Mouse (Mus musculus): Measurements from ENCODE around the gene Ankrd22. TPM values are rescaled to one million over a fixed set of nuclear protein-coding genes. Genes with fewer than 3 reads are reported as not detected.

Gene Ankrd22
- polyA plus RNA-seq, 1 experiment: not detected

GRCm38 (mm10) chr19:34166386-34166785, 533 bp upstream of the Ankrd22 start:
- Histone ChIP-seq H3ac (ENCODE audit: control insufficient read depth, insufficient read length, low read depth) (no peak overlapping the region), H3K36me3 (ENCODE audit: control insufficient read depth, insufficient read depth) (no peaks in the 10 kb centered on the region), H3K79me2 (ENCODE audit: control insufficient read depth, insufficient read depth) (no peaks in the 10 kb centered on the region), H3K79me3 (ENCODE audit: low read depth) (no peaks in the 10 kb centered on the region), H3K27me3 (ENCODE audit: control insufficient read depth, insufficient read depth, insufficient read length) (no peaks in the 10 kb centered on the region), H3K4me3 (ENCODE audit: insufficient read depth, poor library complexity, severe bottlenecking) (no peak overlapping the region)
- TF ChIP-seq CTCF (IDR thresholded peaks at IDR 0.05; ENCODE audit: control insufficient read depth, insufficient read depth, insufficient read length) (no peak), MYOG (IDR thresholded peaks at IDR 0.05; ENCODE audit: control insufficient read depth, extremely low read depth, insufficient read length) (no peak), MAX (IDR thresholded peaks at IDR 0.05) (no peak), MYOD1 (IDR thresholded peaks at IDR 0.05; ENCODE audit: control insufficient read depth, insufficient read length, low read depth) (no peak), CEBPB (IDR thresholded peaks at IDR 0.05; ENCODE audit: low read depth) (no peak), USF1 (IDR thresholded peaks at IDR 0.05; ENCODE audit: low read depth) (no peak), FOSL1 (IDR thresholded peaks at IDR 0.05; ENCODE audit: insufficient read depth, low read length, poor library complexity, severe bottlenecking) (no peak)

- TF ChIP-seq CTCF (IDR thresholded peaks at IDR 0.05; ENCODE audit: control insufficient read depth, insufficient read depth, insufficient read length) (no peak), USF1 (IDR thresholded peaks at IDR 0.05; ENCODE audit: low read depth) (no peak), MYOD1 (IDR thresholded peaks at IDR 0.05; ENCODE audit: control insufficient read depth, insufficient read length, low read depth) (no peak), FOSL1 (IDR thresholded peaks at IDR 0.05; ENCODE audit: insufficient read depth, low read length, poor library complexity, severe bottlenecking) (no peak), CEBPB (IDR thresholded peaks at IDR 0.05; ENCODE audit: low read depth) (no peak), MAX (IDR thresholded peaks at IDR 0.05) (no peak), MYOG (IDR thresholded peaks at IDR 0.05; ENCODE audit: control insufficient read depth, extremely low read depth, insufficient read length) (no peak)
- Histone ChIP-seq H3K79me3 (ENCODE audit: low read depth) (no peaks in the 10 kb centered on the region), H3K79me2 (ENCODE audit: control insufficient read depth, insufficient read depth) (no peaks in the 10 kb centered on the region), H3K4me3 (ENCODE audit: insufficient read depth, poor library complexity, severe bottlenecking) (no peak overlapping the region), H3ac (ENCODE audit: control insufficient read depth, insufficient read length, low read depth) (no peak overlapping the region), H3K36me3 (ENCODE audit: control insufficient read depth, insufficient read depth) (no peaks in the 10 kb centered on the region), H3K27me3 (ENCODE audit: control insufficient read depth, insufficient read depth, insufficient read length) (no peaks in the 10 kb centered on the region)
Observed at GRCm38 (mm10) chr19:34162693-34163092, 3.2 kb downstream of the Ankrd22 start.

GRCm38 (mm10) chr19:34153263-34154144, 12.3 kb downstream of the Ankrd22 start:
- no peak overlapping the region for H3K4me3 ChIP-seq (ENCODE audit: insufficient read depth, poor library complexity, severe bottlenecking)
- H3K36me3 ChIP-seq (ENCODE audit: control insufficient read depth, insufficient read depth): no peaks in the 10 kb centered on the region
- no peaks in the 10 kb centered on the region for H3K27me3 ChIP-seq (ENCODE audit: control insufficient read depth, insufficient read depth, insufficient read length)
- H3K79me2 ChIP-seq (ENCODE audit: control insufficient read depth, insufficient read depth): no peaks in the 10 kb centered on the region
- no peak overlapping the region for H3ac ChIP-seq (ENCODE audit: control insufficient read depth, insufficient read length, low read depth)
- H3K79me3 ChIP-seq (ENCODE audit: low read depth): no peaks in the 10 kb centered on the region
- no peak for TF ChIP-seq MYOD1 (IDR thresholded peaks at IDR 0.05; ENCODE audit: control insufficient read depth, insufficient read length, low read depth)

- no peak overlapping the region for H3K4me3 ChIP-seq (ENCODE audit: insufficient read depth, poor library complexity, severe bottlenecking)
- H3K36me3 ChIP-seq (ENCODE audit: control insufficient read depth, insufficient read depth): no peaks in the 10 kb centered on the region
- H3K27me3 ChIP-seq (ENCODE audit: control insufficient read depth, insufficient read depth, insufficient read length): no peaks in the 10 kb centered on the region
- no peaks in the 10 kb centered on the region for H3K79me2 ChIP-seq (ENCODE audit: control insufficient read depth, insufficient read depth)
- no peak for TF ChIP-seq USF1 (IDR thresholded peaks at IDR 0.05; ENCODE audit: low read depth)
- peak; percentile 46 for TF ChIP-seq CTCF (IDR thresholded peaks at IDR 0.05; ENCODE audit: control insufficient read depth, insufficient read depth, insufficient read length)
- TF ChIP-seq MYOG (IDR thresholded peaks at IDR 0.05; ENCODE audit: control insufficient read depth, extremely low read depth, insufficient read length): no peak
- no peak overlapping the region for H3ac ChIP-seq (ENCODE audit: control insufficient read depth, insufficient read length, low read depth)
- no peaks in the 10 kb centered on the region for H3K79me3 ChIP-seq (ENCODE audit: low read depth)
Observed at GRCm38 (mm10) chr19:34151909-34152308, 13.9 kb downstream of the Ankrd22 start.

GRCm38 (mm10) chr19:34148421-34148820, 17.4 kb downstream of the Ankrd22 start:
- H3K36me3 ChIP-seq (ENCODE audit: control insufficient read depth, insufficient read depth): no peaks in the 10 kb centered on the region
- no peak overlapping the region for H3K4me3 ChIP-seq (ENCODE audit: insufficient read depth, poor library complexity, severe bottlenecking)
- TF ChIP-seq MYOG (IDR thresholded peaks at IDR 0.05; ENCODE audit: control insufficient read depth, extremely low read depth, insufficient read length): no peak
- TF ChIP-seq MAX (IDR thresholded peaks at IDR 0.05): no peak
- TF ChIP-seq CTCF (IDR thresholded peaks at IDR 0.05; ENCODE audit: control insufficient read depth, insufficient read depth, insufficient read length): no peak
- TF ChIP-seq CEBPB (IDR thresholded peaks at IDR 0.05; ENCODE audit: low read depth): no peak
- no peak for TF ChIP-seq MYOD1 (IDR thresholded peaks at IDR 0.05; ENCODE audit: control insufficient read depth, insufficient read length, low read depth)
- TF ChIP-seq USF1 (IDR thresholded peaks at IDR 0.05; ENCODE audit: low read depth): no peak
- no peak for TF ChIP-seq FOSL1 (IDR thresholded peaks at IDR 0.05; ENCODE audit: insufficient read depth, low read length, poor library complexity, severe bottlenecking)
- H3K27me3 ChIP-seq (ENCODE audit: control insufficient read depth, insufficient read depth, insufficient read length): no peaks in the 10 kb centered on the region
- no peaks in the 10 kb centered on the region for H3K79me3 ChIP-seq (ENCODE audit: low read depth)
- no peaks in the 10 kb centered on the region for H3K79me2 ChIP-seq (ENCODE audit: control insufficient read depth, insufficient read depth)
- H3ac ChIP-seq (ENCODE audit: control insufficient read depth, insufficient read length, low read depth): no peak overlapping the region
